Mouse (Mus musculus) testis, adult 2 months (tissue): Measurements from ENCODE around the gene Nedd9.

Experiments
- CTCF ChIP-seq: fragments of 200-500 bp; IDR thresholded peaks from 2 replicates; pipeline ENCODE4 v1.5.1; 2012; ENCODE audit warnings: low read depth, mild to moderate bottlenecking, inconsistent platforms, low read length, moderate library complexity; ENCODE audit not compliant: control insufficient read depth, insufficient read depth, insufficient replicate concordance
- POLR2A ChIP-seq: fragments of 200-500 bp; IDR thresholded peaks from 2 replicates; pipeline ENCODE4 v1.6.1; 2012; ENCODE audit warnings: low read depth, mild to moderate bottlenecking, inconsistent platforms, low read length, moderate library complexity; ENCODE audit not compliant: control insufficient read depth

DNA sequence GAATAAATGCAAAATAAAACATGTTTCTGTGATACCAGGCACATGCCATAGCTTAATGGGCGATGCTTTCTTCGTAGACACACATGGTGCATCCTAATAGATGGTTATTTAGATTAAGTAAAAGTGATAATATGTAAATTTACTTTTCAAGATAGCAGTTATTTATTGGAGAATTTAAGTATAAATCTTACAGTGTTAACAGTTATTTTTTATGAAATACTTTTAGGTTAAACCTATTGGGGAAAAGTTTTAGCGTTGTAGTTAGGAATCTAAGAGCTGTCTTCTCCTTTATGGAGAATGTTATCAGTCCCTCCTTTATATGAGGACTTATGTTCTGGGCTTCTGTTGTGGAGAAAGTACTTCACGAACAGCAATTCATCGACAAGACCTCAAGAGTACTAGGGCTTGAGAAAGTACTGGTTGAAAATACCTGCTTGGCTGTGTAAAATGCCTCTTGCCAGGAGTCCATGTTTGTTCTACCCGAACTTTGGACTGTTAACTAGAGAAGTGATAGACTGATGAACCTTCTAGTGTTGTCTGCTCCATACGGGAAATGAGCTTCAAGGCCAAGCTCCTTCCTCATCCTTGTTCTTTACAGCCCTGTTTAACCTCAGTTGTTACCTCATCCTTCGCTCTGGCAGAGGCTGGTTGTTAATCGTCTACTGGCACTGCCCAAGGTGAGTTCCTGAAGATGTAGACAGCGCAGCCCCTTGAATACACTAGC lies 213.1 kb downstream of the Nedd9 start, which contains the start of gene Gm17364:
- no peak for TF ChIP-seq CTCF
- TF ChIP-seq POLR2A, result no peak
